ENCODE assay signal across 8 mouse cellular contexts in genomic region chr15:99056332-99056731, GRCm38 (mm10). TPM values are rescaled to one million over a fixed set of nuclear protein-coding genes. Genes with fewer than 3 reads are reported as not detected.
DNase-seq lines count a peak whose midpoint lies in the region; ATAC-seq lines count a peak whose summit lies in the region.

No protein-coding gene starts in this region.

- 6% methylated on average over 14 of the region's 14 CpGs for WGBS in limb, embryonic 13.5 days

- no peaks in the 10 kb centered on the region for H3K9me3 ChIP-seq in limb, embryonic 13.5 days

- no peak overlapping the region for H3K9ac ChIP-seq in limb, embryonic 13.5 days

- H3K4me2 ChIP-seq in limb, embryonic 13.5 days (replicated peaks) = peak overlapping the region; percentile 68; the same call in 1 of the 2 replicates

- H3K4me3 ChIP-seq in limb, embryonic 13.5 days = peak overlapping the region; percentile 43; the same call in 1 of the 2 replicates

- peaks cover 91% of the 10 kb centered on the region for H3K27me3 ChIP-seq in limb, embryonic 13.5 days

- peak; percentile 62; the same call in 1 of the 2 replicates for ATAC-seq in erythroid progenitor cell, adult 5-6 weeks (replicated peaks; ENCODE audit: low FRiP score, poor library complexity, severe bottlenecking)
- ATAC-seq in limb, embryonic 13.5 days (ENCODE audit: low FRiP score, low read depth) = no peak

- no peaks in the 10 kb centered on the region for H3K36me3 ChIP-seq in limb, embryonic 13.5 days

- peaks cover 32% of the 10 kb centered on the region for H3K4me1 ChIP-seq in limb, embryonic 13.5 days

- DNase-seq in cerebellum, postnatal 25 days = peak; percentile 34 to 65
- no peak for DNase-seq in cerebellum, adult 11-12 months
- peak; percentile 92 for DNase-seq in ES-CJ7 (ENCODE audit: low read depth, low spot score)
- peak; percentile 25 to 51 for DNase-seq in natural killer cell, adult 2 months (ENCODE audit: low spot score in 2 of 2)
- no peak for DNase-seq in adipocyte (ENCODE audit: low spot score)
- no peak for DNase-seq in gastrocnemius, postnatal 25 days

- H3K27ac ChIP-seq in limb, embryonic 13.5 days = no peak overlapping the region

RNA-seq across cellular contexts. Expression of gene Prph, which starts 1.4 kb away (rescaled TPM):
- total RNA-seq in erythroid progenitor cell, adult 5-6 weeks (2015; ENCODE audit: low replicate concordance) = not detected in 2 replicates
- total RNA-seq in erythroid progenitor cell, adult 5-6 weeks (2017; ENCODE audit: low replicate concordance) = not detected in 2 replicates
- polyA plus RNA-seq in limb, embryonic 13.5 days (2015; fragmentation: Nextera tagmentation; extraction: Ambion mirVana) = 1.0 and 1.2 TPM in 2 replicates
- 1 to 10 TPM in 1 of 2 experiments, under 1 TPM in 1; 0.75 to 1.4 TPM for total RNA-seq in gastrocnemius, postnatal 25 days (2021)

RNA-seq across cellular contexts. Expression of gene Troap, which starts 18.0 kb away (rescaled TPM):
- total RNA-seq in erythroid progenitor cell, adult 5-6 weeks (2015; ENCODE audit: low replicate concordance) = 152 and 157 TPM in 2 replicates
- total RNA-seq in erythroid progenitor cell, adult 5-6 weeks (2017; ENCODE audit: low replicate concordance) = 126 and 180 TPM in 2 replicates
- polyA plus RNA-seq in limb, embryonic 13.5 days (2015; fragmentation: Nextera tagmentation; extraction: Ambion mirVana) = 36.2 and 37.5 TPM in 2 replicates
- under 1 TPM in 1 of 2 experiments, not detected in 1; 0.49 TPM for total RNA-seq in gastrocnemius, postnatal 25 days (2021)

RNA-seq across cellular contexts. Expression of gene Tuba1c, which starts 26.6 kb away (rescaled TPM):
- 637 and 660 TPM in 2 replicates for total RNA-seq in erythroid progenitor cell, adult 5-6 weeks (2015; ENCODE audit: low replicate concordance)
- total RNA-seq in erythroid progenitor cell, adult 5-6 weeks (2017; ENCODE audit: low replicate concordance) = 271 and 335 TPM in 2 replicates
- 143 and 149 TPM in 2 replicates for polyA plus RNA-seq in limb, embryonic 13.5 days (2015; fragmentation: Nextera tagmentation; extraction: Ambion mirVana)
- total RNA-seq in gastrocnemius, postnatal 25 days (2021) = 10 to 100 TPM in 1 of 2 experiments, 1 to 10 TPM in 1; 7.1 to 10.7 TPM

RNA-seq across cellular contexts. Expression of gene C1ql4, which starts 31.3 kb away (rescaled TPM):
- total RNA-seq in erythroid progenitor cell, adult 5-6 weeks (2015; ENCODE audit: low replicate concordance) = not detected in 2 replicates
- total RNA-seq in erythroid progenitor cell, adult 5-6 weeks (2017; ENCODE audit: low replicate concordance) = not detected in 2 replicates
- polyA plus RNA-seq in limb, embryonic 13.5 days (2015; fragmentation: Nextera tagmentation; extraction: Ambion mirVana) = not detected in 2 replicates
- total RNA-seq in gastrocnemius, postnatal 25 days (2021) = not detected

RNA-seq across cellular contexts. Expression of gene Dnajc22, which starts 36.6 kb away (rescaled TPM):
- total RNA-seq in erythroid progenitor cell, adult 5-6 weeks (2015; ENCODE audit: low replicate concordance) = not detected in 2 replicates
- not detected in 2 replicates for total RNA-seq in erythroid progenitor cell, adult 5-6 weeks (2017; ENCODE audit: low replicate concordance)
- 0.83 and 1.0 TPM in 2 replicates for polyA plus RNA-seq in limb, embryonic 13.5 days (2015; fragmentation: Nextera tagmentation; extraction: Ambion mirVana)
- total RNA-seq in gastrocnemius, postnatal 25 days (2021) = under 1 TPM in 1 of 2 experiments, not detected in 1; 0.16 TPM

Comparison
In these comparisons a context has a peak if more than half of its experiments do, and no peak if none do; other contexts are left out.
1. DNase-seq: peak in cerebellum, postnatal 25 days (2 of 2), ES-CJ7 (single experiment) and natural killer cell, adult 2 months (2 of 2); none in cerebellum, adult 11-12 months (single experiment), adipocyte (single experiment) and gastrocnemius, postnatal 25 days (single experiment).
2. RNA of gene Troap, which starts 18.0 kb away (total RNA-seq): 126 to 180 TPM in erythroid progenitor cell, adult 5-6 weeks; 0.49 TPM in gastrocnemius, postnatal 25 days; every median in the first group is over 10 times any median in the second.
3. RNA of gene Tuba1c, which starts 26.6 kb away (total RNA-seq): 271 to 660 TPM in erythroid progenitor cell, adult 5-6 weeks; 7.1 to 10.7 TPM in gastrocnemius, postnatal 25 days; every median in the first group is over 10 times any median in the second.